Mouse (Mus musculus): ENCODE data around the gene Anapc1. TPM values are rescaled to one million over a fixed set of nuclear protein-coding genes. Genes with fewer than 3 reads are reported as not detected.

Anapc1 gene
- total and polyA plus RNA-seq, 2 experiments from 2014 or later, result 25.2 to 78.5 TPM

DNA sequence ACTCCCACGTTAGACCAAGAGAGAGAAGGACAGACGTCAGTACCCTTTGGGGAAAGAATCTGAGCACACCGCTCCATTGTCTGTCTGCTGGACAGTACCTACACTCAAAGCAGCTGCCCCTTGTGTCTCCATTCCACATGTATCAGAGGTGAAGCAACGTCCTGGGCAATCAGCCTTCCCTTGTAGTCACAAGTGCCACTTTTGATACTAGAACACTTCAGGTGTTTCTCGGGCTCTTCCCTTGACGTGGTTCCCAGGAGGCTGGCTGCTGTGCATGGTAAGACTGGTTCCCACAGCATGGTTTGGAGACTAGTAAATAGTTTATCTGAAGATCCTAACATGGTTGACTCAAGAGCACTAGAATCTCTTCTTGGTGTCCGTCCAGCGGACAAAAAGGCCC lies 76.0 kb downstream of the Anapc1 start:
- DNase-seq, result no peak
- H3K9ac ChIP-seq, result no peak overlapping the region
- H3K4me3 ChIP-seq (ENCODE audit: low read depth, low read length), result no peak overlapping the region
- WGBS, result 93% methylated on average over 8 of the region's 8 CpGs
- TF ChIP-seq CTCF (IDR thresholded peaks at IDR 0.05; ENCODE audit: low read depth), result no peak
- peaks cover 46% of the 10 kb centered on the region for H3K36me3 ChIP-seq (ENCODE audit: insufficient read depth)
- peaks cover 10% of the 10 kb centered on the region; the same call in 1 of the 2 replicates for H3K9me3 ChIP-seq (ENCODE audit: low read length)
- ATAC-seq, result no peak
- no peaks in the 10 kb centered on the region for H3K27me3 ChIP-seq (ENCODE audit: insufficient read depth, low read length)
- H3K4me2 ChIP-seq (ENCODE audit: low read depth), result no peak overlapping the region
- H3K4me1 ChIP-seq (ENCODE audit: insufficient read depth), result no peaks in the 10 kb centered on the region
- H3K27ac ChIP-seq (ENCODE audit: low read depth, low read length), result no peak overlapping the region

DNA sequence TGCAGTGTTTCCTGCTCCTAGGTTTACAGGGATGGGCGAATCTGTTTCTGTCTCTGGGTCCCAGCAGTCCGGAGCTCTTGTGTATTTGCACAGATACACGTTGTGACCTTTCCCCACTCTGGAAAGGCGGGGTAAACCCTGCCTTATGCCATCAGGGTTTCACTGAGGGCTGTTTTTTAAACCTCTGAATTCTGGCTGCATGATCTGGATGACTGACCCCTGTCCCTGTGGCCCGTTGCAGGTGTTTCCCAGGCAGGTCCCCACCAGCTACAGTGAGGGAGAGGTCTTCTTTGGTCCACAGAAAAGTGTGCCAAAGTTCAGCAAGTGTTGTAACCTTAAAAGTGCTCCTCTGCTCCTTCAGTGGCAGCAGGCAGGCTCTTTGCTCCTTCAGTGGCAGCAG lies 77.9 kb downstream of the Anapc1 start:
- Histone ChIP-seq H3K4me1 (ENCODE audit: insufficient read depth) (no peaks in the 10 kb centered on the region), H3K27me3 (ENCODE audit: insufficient read depth, low read length) (no peaks in the 10 kb centered on the region), H3K4me2 (ENCODE audit: low read depth) (no peak overlapping the region), H3K27ac (ENCODE audit: low read depth, low read length) (no peak overlapping the region), H3K9me3 (ENCODE audit: low read length) (peaks cover 15% of the 10 kb centered on the region; the same call in 1 of the 2 replicates), H3K4me3 (ENCODE audit: low read depth, low read length) (no peak overlapping the region), H3K36me3 (ENCODE audit: insufficient read depth) (peaks cover 33% of the 10 kb centered on the region), H3K9ac (no peak overlapping the region)
- no peak for DNase-seq
- TF ChIP-seq CTCF (IDR thresholded peaks at IDR 0.05; ENCODE audit: low read depth), result no peak
- ATAC-seq, result no peak
- 82% methylated on average over 5 of the region's 5 CpGs for whole genome bisulfite sequencing

DNA sequence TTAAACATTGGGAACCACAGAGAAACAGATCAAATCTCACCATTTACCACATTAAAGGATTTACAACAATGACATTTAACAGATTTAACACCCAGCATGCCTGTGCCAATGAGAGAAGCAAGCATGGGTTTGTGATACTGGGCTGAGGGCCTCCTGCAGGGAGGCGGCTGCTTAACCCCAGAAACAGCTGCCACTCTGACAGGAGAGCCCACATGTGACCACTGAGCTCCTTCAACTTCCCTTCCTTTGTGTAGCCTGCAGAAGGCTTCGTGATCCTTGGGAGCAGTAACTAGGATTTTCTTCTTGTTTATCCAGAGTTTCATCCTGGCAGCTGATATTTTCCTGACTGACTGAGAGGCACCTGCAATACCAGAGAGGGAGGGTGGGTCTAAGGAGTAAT lies 85.7 kb downstream of the Anapc1 start:
- DNase-seq (no peak), ATAC-seq (no peak)
- H3K4me2 ChIP-seq (ENCODE audit: low read depth), result no peak overlapping the region
- no peaks in the 10 kb centered on the region for H3K4me1 ChIP-seq (ENCODE audit: insufficient read depth)
- WGBS, result 37% methylated on average over 2 of the region's 2 CpGs
- H3K9ac ChIP-seq, result no peak overlapping the region
- TF ChIP-seq CTCF (IDR thresholded peaks at IDR 0.05; ENCODE audit: low read depth), result no peak
- H3K27ac ChIP-seq (ENCODE audit: low read depth, low read length), result no peak overlapping the region
- no peaks in the 10 kb centered on the region for H3K27me3 ChIP-seq (ENCODE audit: insufficient read depth, low read length)
- 0 out of 2 replicates have a peak, but pooled peaks cover 5% of the 10 kb centered on the region for H3K9me3 ChIP-seq (ENCODE audit: low read length)
- no peaks in the 10 kb centered on the region for H3K36me3 ChIP-seq (ENCODE audit: insufficient read depth)
- H3K4me3 ChIP-seq (ENCODE audit: low read depth, low read length), result no peak overlapping the region

DNA sequence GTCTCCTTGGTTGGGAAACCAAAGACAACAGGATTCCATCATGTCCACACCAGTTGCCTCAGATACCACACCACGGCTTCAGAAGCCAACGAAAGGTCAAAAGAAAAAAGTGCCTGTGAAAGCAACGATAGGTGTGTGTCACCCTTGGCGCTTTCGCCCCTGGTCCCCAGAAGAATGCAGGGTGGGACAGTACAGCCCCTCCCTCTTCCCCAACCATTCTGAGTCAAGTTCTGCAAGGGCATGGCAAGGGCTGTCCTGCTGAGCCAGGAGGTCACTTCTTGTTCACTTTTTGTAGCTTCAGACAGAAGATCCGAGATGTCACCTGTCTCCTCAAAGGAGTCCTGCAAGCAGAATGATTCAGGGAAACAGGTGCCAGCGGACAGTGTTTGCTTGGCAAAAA lies 94.9 kb downstream of the Anapc1 start:
- H3K36me3 ChIP-seq (ENCODE audit: insufficient read depth), result no peaks in the 10 kb centered on the region
- 91% methylated on average over 7 of the region's 7 CpGs for WGBS
- H3K4me2 ChIP-seq (ENCODE audit: low read depth), result no peak overlapping the region
- no peaks in the 10 kb centered on the region for H3K27me3 ChIP-seq (ENCODE audit: insufficient read depth, low read length)
- ATAC-seq (no peak), DNase-seq (no peak)
- no peak overlapping the region for H3K4me3 ChIP-seq (ENCODE audit: low read depth, low read length)
- H3K9me3 ChIP-seq (ENCODE audit: low read length), result no peaks in the 10 kb centered on the region
- no peak overlapping the region for H3K9ac ChIP-seq
- no peak overlapping the region for H3K27ac ChIP-seq (ENCODE audit: low read depth, low read length)
- TF ChIP-seq CTCF (IDR thresholded peaks at IDR 0.05; ENCODE audit: low read depth), result no peak
- no peaks in the 10 kb centered on the region for H3K4me1 ChIP-seq (ENCODE audit: insufficient read depth)

DNA sequence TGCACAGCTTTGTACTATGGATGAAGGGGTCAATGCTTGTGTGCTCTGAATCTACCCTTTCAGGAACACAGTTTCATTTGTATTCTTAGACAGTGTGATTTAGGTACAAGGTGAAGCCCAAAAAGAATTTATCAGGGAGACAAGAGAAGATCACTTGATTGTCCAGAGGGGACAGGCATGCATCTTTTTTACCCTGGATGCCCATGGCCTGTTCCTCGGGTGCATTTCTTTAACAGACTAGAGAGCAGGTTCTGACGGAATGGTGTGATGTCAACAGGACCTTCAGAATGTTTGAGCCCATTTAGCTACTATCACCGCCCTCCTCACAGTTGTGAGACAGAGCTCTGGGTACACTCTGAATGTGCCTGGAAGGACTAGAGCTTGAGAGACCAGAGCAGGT lies 96.3 kb downstream of the Anapc1 start, which contains the start of gene Spdye4c:
Gene Spdye4c (plus strand): TSS at position 301 of the 400 bp plus-strand sequence.
- no peaks in the 10 kb centered on the region for H3K9me3 ChIP-seq (ENCODE audit: low read length)
- H3K27me3 ChIP-seq (ENCODE audit: insufficient read depth, low read length), result no peaks in the 10 kb centered on the region
- H3K36me3 ChIP-seq (ENCODE audit: insufficient read depth), result no peaks in the 10 kb centered on the region
- no peak within 1 kb of the TSS for H3K4me2 ChIP-seq (ENCODE audit: low read depth)
- no peak for TF ChIP-seq CTCF (IDR thresholded peaks at IDR 0.05; ENCODE audit: low read depth)
- ATAC-seq, result no peak
- 92% methylated on average over 3 of the region's 3 CpGs for WGBS
- no peak within 1 kb of the TSS for H3K9ac ChIP-seq
- no peak within 1 kb of the TSS for H3K4me3 ChIP-seq (ENCODE audit: low read depth, low read length)
- no peak within 1 kb of the TSS for H3K27ac ChIP-seq (ENCODE audit: low read depth, low read length)
- DNase-seq, result no peak
- no peaks in the 10 kb centered on the region for H3K4me1 ChIP-seq (ENCODE audit: insufficient read depth)

DNA sequence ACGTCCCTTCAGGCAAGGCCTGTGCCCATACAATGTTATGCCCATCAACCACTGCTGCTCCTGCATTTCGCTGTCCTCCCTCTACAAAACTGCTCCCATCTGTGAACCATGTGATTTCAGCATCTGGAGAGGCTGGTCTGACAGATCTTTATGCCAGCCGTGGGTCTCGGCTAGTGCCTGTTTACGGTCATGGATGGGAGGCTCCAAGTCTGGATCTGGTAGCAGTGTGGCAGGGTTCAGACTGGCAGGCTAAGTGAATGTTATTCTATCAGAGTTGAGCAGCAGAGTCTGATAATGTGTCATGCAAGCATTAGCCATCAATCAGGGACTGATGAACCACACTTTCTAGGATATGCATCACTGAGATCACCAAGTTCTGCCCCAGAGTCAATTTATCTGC lies 104.3 kb downstream of the Anapc1 start:
- no peak overlapping the region for H3K9ac ChIP-seq
- H3K27ac ChIP-seq (ENCODE audit: low read depth, low read length), result no peak overlapping the region
- DNase-seq, result no peak
- no peak for TF ChIP-seq CTCF (IDR thresholded peaks at IDR 0.05; ENCODE audit: low read depth)
- WGBS, result 81% methylated on average over 5 of the region's 5 CpGs
- no peak for ATAC-seq
- no peak overlapping the region for H3K4me2 ChIP-seq (ENCODE audit: low read depth)
- no peaks in the 10 kb centered on the region for H3K9me3 ChIP-seq (ENCODE audit: low read length)
- no peaks in the 10 kb centered on the region for H3K4me1 ChIP-seq (ENCODE audit: insufficient read depth)
- no peak overlapping the region for H3K4me3 ChIP-seq (ENCODE audit: low read depth, low read length)
- no peaks in the 10 kb centered on the region for H3K36me3 ChIP-seq (ENCODE audit: insufficient read depth)
- H3K27me3 ChIP-seq (ENCODE audit: insufficient read depth, low read length), result no peaks in the 10 kb centered on the region

DNA sequence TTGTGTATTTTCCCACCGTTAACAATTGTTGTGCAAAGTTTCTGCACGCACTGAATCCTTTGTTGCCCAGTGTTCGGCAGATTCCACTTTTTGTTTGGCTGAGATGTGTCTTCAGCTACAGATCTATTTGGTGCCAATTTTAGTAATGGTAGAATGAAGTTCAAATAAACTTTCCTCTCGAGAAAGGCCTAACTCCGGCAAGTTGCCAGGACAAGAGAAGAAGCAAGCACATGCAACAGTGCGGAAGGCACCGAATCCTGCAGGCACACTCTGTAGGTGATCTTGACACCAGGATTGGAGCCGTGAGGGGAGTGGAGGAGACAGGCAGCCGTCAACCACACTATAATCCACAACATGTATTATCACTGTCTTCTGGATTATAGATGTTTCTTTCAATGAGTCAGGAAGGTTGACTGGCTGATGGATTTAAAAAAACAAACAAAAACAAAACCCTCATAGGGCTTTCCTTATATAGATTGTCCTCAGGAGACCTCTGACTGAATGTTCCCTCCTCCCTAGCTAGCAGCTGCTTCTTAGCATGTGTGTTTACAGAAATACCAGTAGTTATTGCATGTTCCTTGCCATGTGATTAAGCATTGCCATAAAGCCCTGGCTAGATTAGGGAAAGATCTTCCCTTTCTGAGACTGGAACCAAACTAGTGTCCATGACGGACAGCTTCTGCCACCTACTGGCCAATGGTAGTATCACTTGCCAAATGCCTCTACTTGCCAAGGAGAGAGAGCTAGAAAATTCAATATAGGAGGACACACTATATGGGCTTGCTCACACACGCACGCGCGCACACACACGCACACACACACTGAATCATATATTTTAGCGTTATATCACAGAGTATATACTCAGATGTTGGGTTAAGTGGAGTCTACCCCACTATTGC lies 114.2 kb downstream of the Anapc1 start:
- 46% methylated on average over 16 of the region's 16 CpGs for WGBS
- Histone ChIP-seq H3K4me3 (ENCODE audit: low read depth, low read length) (no peak overlapping the region), H3K9ac (no peak overlapping the region), H3K27me3 (ENCODE audit: insufficient read depth, low read length) (no peaks in the 10 kb centered on the region), H3K4me1 (ENCODE audit: insufficient read depth) (no peaks in the 10 kb centered on the region), H3K4me2 (ENCODE audit: low read depth) (no peak overlapping the region), H3K27ac (ENCODE audit: low read depth, low read length) (no peak overlapping the region), H3K36me3 (ENCODE audit: insufficient read depth) (no peaks in the 10 kb centered on the region), H3K9me3 (ENCODE audit: low read length) (no peaks in the 10 kb centered on the region)
- ATAC-seq, result peak; percentile 94
- DNase-seq, result peak; percentile 92
- TF ChIP-seq CTCF (IDR thresholded peaks at IDR 0.05; ENCODE audit: low read depth), result peak; percentile 98

Data from forebrain, postnatal 0 days (tissue).